Mouse (Mus musculus) ovary, postnatal 14 days (tissue): ENCODE measurements around the gene Lipt2.
A peak's percentile ranks its signal among the peaks of the same experiment; 100 is the strongest.

ENCODE experiments used
- DNase-seq: peaks from one replicate; pipeline ENCODE4 v3.0.0; 2022; ENCODE audit warnings: low spot score

Lipt2 gene

GRCm38 (mm10) chr7:100176269-100176668, 17.2 kb downstream of the Lipt2 start, which contains the start of gene Kcne3:
Kcne3 (plus strand) TSS chr7:100176502.
- DNase-seq: no peak

- peak; percentile 50 for DNase-seq
These were observed 19.2 kb downstream of the Lipt2 start for GRCm38 (mm10) chr7:100178016-100178890.

- no peak for DNase-seq
These were observed 19.8 kb downstream of the Lipt2 start for GRCm38 (mm10) chr7:100178891-100179233.

DNA sequence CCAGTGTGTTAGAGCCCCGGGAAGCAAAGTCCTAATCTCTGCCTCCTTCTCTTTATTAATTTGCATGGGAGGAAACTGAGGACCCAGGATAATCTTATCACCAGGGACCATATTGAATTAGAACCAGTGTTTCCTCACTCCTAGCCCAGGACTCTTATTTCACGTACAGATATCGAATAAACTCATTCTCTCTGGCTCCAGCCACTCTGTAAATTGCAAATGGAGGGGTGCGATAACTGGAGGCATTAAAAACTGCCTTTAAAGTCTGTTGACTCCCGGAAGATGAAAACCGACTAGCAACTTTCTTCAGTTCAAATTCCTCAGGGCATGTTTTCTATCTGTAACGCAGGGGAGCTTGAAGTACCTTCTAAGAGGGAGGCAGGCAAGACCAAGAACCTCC, 20.3 kb downstream of the Lipt2 start:
- no peak for DNase-seq

GRCm38 (mm10) chr7:100179836-100180407, 20.8 kb downstream of the Lipt2 start:
- DNase-seq: no peak

DNA sequence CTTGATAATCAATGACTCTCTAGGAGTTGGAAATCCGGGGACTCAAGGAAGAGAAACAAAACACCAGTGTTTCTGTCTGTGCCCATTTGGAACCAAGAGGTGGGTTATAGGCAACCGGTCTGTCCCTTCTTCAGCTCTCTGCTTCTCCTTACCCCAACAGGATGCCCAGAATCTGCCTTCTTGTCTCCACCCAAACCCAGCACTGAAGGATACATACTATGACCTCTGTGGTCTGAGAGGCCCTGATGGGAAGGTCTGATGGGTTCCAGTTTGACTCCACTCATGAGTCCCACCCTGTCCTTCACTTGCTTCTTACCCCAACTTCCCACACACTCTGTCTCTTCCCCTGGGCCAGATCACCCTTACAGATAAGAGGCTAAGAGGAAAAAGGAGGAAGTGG, 22.1 kb downstream of the Lipt2 start:
- DNase-seq: no peak

DNA sequence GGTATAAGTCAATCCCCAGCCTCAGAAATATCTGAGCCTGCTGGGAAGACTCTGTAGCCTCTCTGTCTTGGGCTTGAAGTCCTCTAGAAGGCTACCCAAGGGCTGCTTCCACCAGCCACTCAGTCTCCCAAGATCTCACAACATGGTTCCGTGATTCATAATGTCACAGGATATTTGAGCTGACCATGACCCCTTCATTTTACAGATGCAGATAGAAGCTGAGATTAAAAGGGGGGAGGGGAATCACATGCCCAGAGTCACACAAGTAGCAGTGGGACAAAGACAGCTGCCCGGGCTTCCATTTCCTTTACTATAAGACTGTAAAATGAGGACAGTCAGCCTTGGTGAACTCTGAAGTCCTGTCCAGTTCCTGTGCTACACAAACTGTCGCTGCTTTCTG, 22.5 kb downstream of the Lipt2 start:
- no peak for DNase-seq

DNA sequence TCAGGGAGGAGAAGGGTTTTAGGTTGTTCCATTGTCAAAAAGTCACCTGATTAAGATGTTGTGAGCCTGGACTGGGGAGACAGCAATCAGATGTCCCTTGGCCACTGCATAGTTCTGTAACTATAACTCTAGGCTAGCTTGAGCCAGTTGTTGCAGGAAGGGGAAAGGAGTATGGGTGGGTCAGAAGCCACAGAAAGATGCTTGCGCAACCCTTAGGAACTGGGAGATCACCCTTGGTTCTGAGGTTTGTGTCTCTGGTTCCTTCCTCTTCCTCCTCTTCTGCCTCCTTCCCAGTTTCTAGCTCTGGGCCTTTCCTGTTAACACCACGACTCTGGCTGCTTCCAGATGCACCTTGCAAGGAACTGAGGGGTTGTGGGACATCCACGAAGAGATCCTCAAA, 23.3 kb downstream of the Lipt2 start:
- DNase-seq: no peak

GRCm38 (mm10) chr7:100187601-100188000, 28.5 kb downstream of the Lipt2 start:
- peak; percentile 45 for DNase-seq

GRCm38 (mm10) chr7:100190167-100190566, 31.1 kb downstream of the Lipt2 start:
- no peak for DNase-seq

GRCm38 (mm10) chr7:100190778-100191177, 31.7 kb downstream of the Lipt2 start:
- peak; percentile 52 for DNase-seq

DNA sequence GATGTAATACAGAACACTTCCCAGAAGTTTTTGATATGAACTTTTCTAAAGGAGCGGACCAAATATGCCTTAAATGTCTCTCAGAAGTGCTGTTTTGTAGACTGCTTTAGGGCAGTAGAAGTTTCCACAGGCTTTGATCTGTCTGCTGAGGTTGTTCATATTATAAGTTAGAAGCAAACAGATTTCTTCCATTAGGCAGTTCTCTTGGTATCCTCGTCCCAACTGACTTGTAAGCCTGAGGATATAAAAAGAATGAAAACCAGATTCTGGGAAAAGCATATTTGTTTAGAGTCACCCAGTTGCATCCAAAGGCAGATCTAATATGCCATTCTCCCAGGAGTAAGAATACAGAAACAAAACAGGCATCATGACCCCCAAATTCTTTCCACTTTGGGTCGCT, 42.1 kb downstream of the Lipt2 start:
- DNase-seq: no peak

GRCm38 (mm10) chr7:100203616-100204015, 44.5 kb downstream of the Lipt2 start:
- no peak for DNase-seq

GRCm38 (mm10) chr7:100204871-100205270, 45.8 kb downstream of the Lipt2 start:
- DNase-seq: no peak

DNA sequence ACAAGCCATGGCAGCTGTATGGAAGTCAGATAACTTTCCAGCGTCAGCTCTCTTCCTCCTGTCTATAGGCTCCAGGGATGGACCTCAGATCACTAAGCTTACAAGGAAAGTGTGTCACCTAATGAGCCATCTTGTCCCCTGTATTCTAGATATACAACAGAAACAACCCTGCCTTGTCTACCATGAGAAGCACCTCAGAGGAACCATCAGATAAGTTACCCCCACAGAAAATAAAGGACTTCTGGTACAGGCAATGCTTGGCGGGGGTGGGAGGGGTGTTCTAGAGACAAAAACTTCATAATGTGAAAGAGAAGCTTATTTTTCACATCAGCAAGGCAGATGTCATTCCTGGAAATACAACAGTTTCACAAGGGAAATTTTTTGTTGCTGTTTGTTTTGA, 47.1 kb downstream of the Lipt2 start:
- DNase-seq: no peak

GRCm38 (mm10) chr7:100207886-100208285, 48.8 kb downstream of the Lipt2 start:
- no peak for DNase-seq
